Mouse (Mus musculus) CH12.LX (cell line): ENCODE measurements around the gene Mgat2. TPM values are rescaled to one million over a fixed set of nuclear protein-coding genes. Genes with fewer than 3 reads are reported as not detected.

Source experiments
- DNase-seq: peaks from one replicate; pipeline ENCODE4 v3.0.0-alpha.2; 2013; ENCODE audit errors: extremely low read depth
- H3K27ac ChIP-seq: 2 replicates; pipeline ENCODE4 v1.5.1; 2012; ENCODE audit warnings: low read depth, mild to moderate bottlenecking, control low read depth, moderate library complexity; ENCODE audit not compliant: insufficient read depth
- H3K27me3 ChIP-seq: replicated peaks from 2 replicates; pipeline ENCODE3; 2012; ENCODE audit warnings: inconsistent platforms
- H3K36me3 ChIP-seq, 2 experiments: replicated peaks in 1 of 2; 2 replicates each; pipeline versions ENCODE3 to v1.6.1; 2012; ENCODE audit warnings: inconsistent platforms in 1 of 2, low read length in 1 of 2, mild to moderate bottlenecking in 1 of 2, mixed read lengths in 1 of 2, moderate library complexity in 1 of 2; ENCODE audit not compliant: control insufficient read depth in 1 of 2, insufficient read depth in 1 of 2
- H3K4me1 ChIP-seq, 2 experiments: 2 replicates each; pipeline ENCODE4 v1.6.1; 2012; ENCODE audit warnings: inconsistent platforms in 1 of 2, moderate library complexity in 1 of 2; ENCODE audit not compliant: insufficient read depth in 2 of 2, control insufficient read depth in 1 of 2
- H3K4me2 ChIP-seq: 2 replicates; pipeline ENCODE4 v1.6.1; 2012; ENCODE audit warnings: low read depth, mild to moderate bottlenecking, control low read depth; ENCODE audit not compliant: poor library complexity, insufficient read depth, severe bottlenecking
- H3K4me3 ChIP-seq, 3 experiments: fragments of 150-350 bp in 1 of 3; sonication (generic) in 1 of 3; replicated peaks in 1 of 3; 2 replicates each; pipeline versions ENCODE3 to v1.5.1; 2011 to 2012; ENCODE audit warnings: low read depth in 2 of 3, low read length in 2 of 3, mild to moderate bottlenecking in 2 of 3, moderate library complexity in 2 of 3, control low read depth in 1 of 3, improper control_type of control experiment in 1 of 3, inconsistent platforms in 1 of 3, mixed read lengths in 1 of 3; ENCODE audit not compliant: poor library complexity in 1 of 3
- H3K79me2 ChIP-seq: replicated peaks from 2 replicates; pipeline ENCODE4 v1.6.1; 2012; ENCODE audit warnings: mild to moderate bottlenecking, moderate library complexity; ENCODE audit not compliant: control insufficient read depth, poor library complexity, insufficient read depth, severe bottlenecking; ENCODE audit errors: extremely low read depth
- H3K9ac ChIP-seq: 2 replicates; pipeline ENCODE4 v1.6.1; 2012; ENCODE audit warnings: low read depth, mild to moderate bottlenecking, control low read depth, moderate library complexity; ENCODE audit not compliant: insufficient read depth
- H3K9me3 ChIP-seq: replicated peaks from 2 replicates; pipeline ENCODE3; 2012; ENCODE audit warnings: low read length, inconsistent platforms, mixed read lengths
- BHLHE40 ChIP-seq: IDR thresholded peaks from 2 replicates; pipeline ENCODE4 v1.6.1; 2011; ENCODE audit warnings: mild to moderate bottlenecking, low read depth, low read length, improper control_type of control experiment
- CHD2 ChIP-seq: IDR thresholded peaks from 2 replicates; pipeline ENCODE4 v1.6.1; 2011; ENCODE audit warnings: low read length, improper control_type of control experiment
- ELF1 ChIP-seq: IDR thresholded peaks from 2 replicates; pipeline ENCODE4 v1.6.1; 2014; ENCODE audit warnings: low read depth, mild to moderate bottlenecking, inconsistent platforms, low read length, improper control_type of control experiment
- EP300 ChIP-seq: IDR thresholded peaks from 2 replicates; pipeline ENCODE4 v1.6.1; 2011; ENCODE audit warnings: low read length, improper control_type of control experiment
- MAFK ChIP-seq: IDR thresholded peaks from 2 replicates; pipeline ENCODE4 v1.6.1; 2011; ENCODE audit warnings: low read length, improper control_type of control experiment; ENCODE audit not compliant: insufficient replicate concordance
- MAX ChIP-seq: IDR thresholded peaks from 2 replicates; pipeline ENCODE4 v1.6.1; 2011; ENCODE audit warnings: low read length, improper control_type of control experiment
- MXI1 ChIP-seq: IDR thresholded peaks from 2 replicates; pipeline ENCODE4 v1.6.1; 2011; ENCODE audit warnings: mild to moderate bottlenecking, low read depth, low read length, improper control_type of control experiment
- MYC ChIP-seq: IDR thresholded peaks from 2 replicates; pipeline ENCODE4 v1.6.1; 2011; ENCODE audit warnings: low read depth, mild to moderate bottlenecking, improper control_type of control experiment, low read length
- NELFE ChIP-seq: IDR thresholded peaks from 2 replicates; pipeline ENCODE4 v1.6.1; 2011; ENCODE audit warnings: low read depth, low read length, improper control_type of control experiment
- POLR2A ChIP-seq: IDR thresholded peaks from 2 replicates; pipeline ENCODE4 v1.6.1; 2011; ENCODE audit warnings: low read depth, mild to moderate bottlenecking, improper control_type of control experiment, low read length
- SIN3A ChIP-seq: IDR thresholded peaks from 2 replicates; pipeline ENCODE4 v1.6.1; 2012; ENCODE audit warnings: low read length, improper control_type of control experiment, inconsistent platforms
- UBTF ChIP-seq: IDR thresholded peaks from 2 replicates; pipeline ENCODE4 v1.6.1; 2012; ENCODE audit warnings: low read depth, mild to moderate bottlenecking, inconsistent platforms, low read length, improper control_type of control experiment, moderate library complexity
- ZC3H11A ChIP-seq: IDR thresholded peaks from 2 replicates; pipeline ENCODE4 v1.6.1; 2012; ENCODE audit warnings: low read depth, mild to moderate bottlenecking, inconsistent platforms, low read length, improper control_type of control experiment
- ZMIZ1 ChIP-seq: IDR thresholded peaks from 2 replicates; pipeline ENCODE4 v1.6.1; 2012; ENCODE audit warnings: low read depth, mild to moderate bottlenecking, inconsistent platforms, low read length, improper control_type of control experiment
- dilution Hi-C: fragments of 300-500 bp; cut with MboI; formaldehyde crosslinking; loops from 2 replicates; pipeline ENCODE4 v1.14.3; 2020; ENCODE audit warnings: low sequenced_read_pairs; ENCODE audit not compliant: extremely low pct_unique_long_range_greater_than_20kb, extremely low pct_ligation_motif_present
- in situ Hi-C: fragments of 300-500 bp; cut with MboI; formaldehyde crosslinking; loops from 3 replicates; pipeline ENCODE4 v1.14.3; 2019; ENCODE audit warnings: low sequenced_read_pairs, low pct_ligation_motif_present, low pct_unique_long_range_greater_than_20kb, mixed read lengths
- polyA plus RNA-seq: library from polyadenylated mRNA; unstranded; fragments of >175 nt; gene quantifications from 2 replicates; pipeline ENCODE4 v1.2.1, GENCODE M21; 2012; ENCODE audit warnings: low read depth; ENCODE audit not compliant: insufficient read length
- total RNA-seq, 2 experiments: library from RNA; depleted of rRNA; stranded (reverse); fragments of 300-350 nt in 1 of 2; fragments of >200 nt in 1 of 2; gene quantifications; 2 replicates each; pipeline ENCODE4 v1.2.3; 2012 to 2014

Gene Mgat2
- total and polyA plus RNA-seq, 3 experiments, result 54.2 to 106 (median 58.1) TPM

- peak overlapping the region; percentile 84 for H3K27ac ChIP-seq
- dilution Hi-C loops (no loop called here), in situ Hi-C loops (no loop called here)
- no peak for DNase-seq
- H3K4me2 ChIP-seq, result peak overlapping the region; percentile 91
- peak overlapping the region; percentile 61 for H3K9ac ChIP-seq
- H3K4me1 ChIP-seq, result peaks cover 6 to 29% of the 10 kb centered on the region in 2 experiments; a peak in 3 of 4 replicates
- peak overlapping the region; percentile 91 to 98 (median 97) for H3K4me3 ChIP-seq
- H3K79me2 ChIP-seq, result peaks cover 47% of the 10 kb centered on the region
- no peaks in the 10 kb centered on the region for H3K27me3 ChIP-seq
- H3K9me3 ChIP-seq, result no peaks in the 10 kb centered on the region
- TF ChIP-seq NELFE, result no peak
- peak; percentile 7; the same call in 1 of the 2 replicates for TF ChIP-seq ZMIZ1
- TF ChIP-seq ELF1, result peak; percentile 23; the same call in 1 of the 2 replicates
- TF ChIP-seq MXI1, result peak; percentile 91
- TF ChIP-seq MYC, result peak; percentile 8; the same call in 1 of the 2 replicates
- no peak for TF ChIP-seq BHLHE40
- no peak for TF ChIP-seq MAFK
- TF ChIP-seq UBTF, result peak; percentile 70
- H3K36me3 ChIP-seq, result peaks cover 22 to 38% of the 10 kb centered on the region in 2 experiments
Measured at GRCm38 (mm10) chr12:69197378-69198163, 13.6 kb downstream of the Mgat2 start.

DNA sequence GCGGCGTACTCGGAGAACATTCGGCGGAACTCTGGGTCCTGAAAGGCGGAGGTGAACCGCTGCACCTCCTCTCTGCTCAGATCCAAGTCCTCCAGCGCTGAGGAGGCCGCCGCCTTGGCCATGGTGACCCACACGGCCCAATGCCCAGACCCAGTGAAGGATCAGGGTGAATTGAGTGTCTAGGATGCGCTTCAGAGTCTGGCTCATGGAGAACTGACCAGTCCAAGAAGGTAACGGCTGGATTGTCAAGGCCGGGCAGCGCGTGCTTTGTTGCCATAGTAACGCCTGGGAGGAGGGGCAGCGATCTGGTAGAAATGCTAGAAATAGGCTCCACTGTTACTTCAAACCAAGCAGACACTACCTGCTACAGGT, 14.2 kb downstream of the Mgat2 start, which contains the start of gene Dnaaf2:
Gene Dnaaf2 (minus strand): TSS at position 266 of the 372 bp plus-strand sequence.
- dilution Hi-C loops, result no loop called here
- no peaks in the 10 kb centered on the region for H3K9me3 ChIP-seq
- H3K27me3 ChIP-seq, result no peaks in the 10 kb centered on the region
- H3K36me3 ChIP-seq, result peaks cover 26 to 40% of the 10 kb centered on the region in 2 experiments
- peak within 1 kb of the TSS; percentile 91 for H3K4me2 ChIP-seq
- peaks cover 6 to 23% of the 10 kb centered on the region in 2 experiments; a peak in 3 of 4 replicates for H3K4me1 ChIP-seq
- H3K27ac ChIP-seq, result peak within 1 kb of the TSS; percentile 84
- DNase-seq, result peak; percentile 67
- TF ChIP-seq ZC3H11A (no peak), EP300 (no peak), POLR2A (0 out of 2 replicates have a peak, but pooled peaks have one; percentile 20), NELFE (no peak), MAX (0 out of 2 replicates have a peak, but pooled peaks have one; percentile 23), BHLHE40 (peak; percentile 10; the same call in 1 of the 2 replicates), SIN3A (peak; percentile 96), MXI1 (peak; percentile 87), CHD2 (peak; percentile 49; the same call in 1 of the 2 replicates)
- in situ Hi-C loops, result no loop called here
- peak within 1 kb of the TSS; percentile 61 for H3K9ac ChIP-seq
- H3K79me2 ChIP-seq, result peaks cover 41% of the 10 kb centered on the region
- peak within 1 kb of the TSS; percentile 91 to 98 (median 97) for H3K4me3 ChIP-seq
